Mouse (Mus musculus) naive thymus-derived CD4-positive, alpha-beta T cell, adult 2 months (primary cell): ENCODE results near the gene Gm29666.

ENCODE experiments used
- DNase-seq: peaks from one replicate; pipeline ENCODE4 v3.0.0-alpha.2; 2011; ENCODE audit warnings: low read depth

Gm29666 gene

DNA sequence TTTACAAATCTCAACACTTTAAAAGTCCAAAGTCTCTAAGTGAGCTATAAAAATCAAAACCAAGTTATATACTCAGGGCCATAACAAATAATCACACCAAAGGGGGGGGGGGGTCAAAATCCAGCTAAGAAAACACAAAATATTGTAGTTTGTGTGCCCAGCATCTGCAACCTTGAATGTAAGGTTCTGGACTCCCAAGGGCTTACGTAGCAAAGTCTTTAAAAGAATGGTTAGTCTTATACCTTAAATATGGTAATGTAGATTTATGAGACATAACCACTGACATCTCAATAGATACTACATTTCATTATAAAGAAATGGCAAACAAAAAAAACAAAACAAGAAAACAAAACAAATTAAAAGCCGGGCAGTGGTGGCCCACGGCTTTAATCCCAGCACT, at the start of gene Gm29666:
Gene Gm29666 (minus strand): TSS at position 101 of the 400 bp plus-strand sequence.
- DNase-seq = no peak

DNA sequence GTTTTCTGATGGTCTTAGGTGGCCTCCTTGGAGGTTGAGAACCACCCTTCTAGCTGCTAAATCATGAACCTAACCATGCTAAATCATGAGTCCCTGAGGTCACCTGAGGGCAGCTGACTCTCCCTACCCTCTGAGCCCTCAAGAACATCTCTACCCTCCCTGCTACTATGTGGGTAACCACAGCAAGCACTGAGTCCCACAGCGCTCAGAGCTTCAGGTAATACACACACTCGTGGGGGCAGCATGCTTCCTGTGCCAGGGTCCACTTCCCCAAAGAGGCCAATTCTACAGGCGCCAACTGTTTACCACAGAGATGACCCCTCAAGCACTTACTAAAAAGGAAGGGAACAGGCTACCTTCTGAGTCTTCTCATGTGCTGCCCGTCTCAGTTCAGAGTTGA, 48.7 kb upstream of the Gm29666 start:
- DNase-seq = no peak

DNA sequence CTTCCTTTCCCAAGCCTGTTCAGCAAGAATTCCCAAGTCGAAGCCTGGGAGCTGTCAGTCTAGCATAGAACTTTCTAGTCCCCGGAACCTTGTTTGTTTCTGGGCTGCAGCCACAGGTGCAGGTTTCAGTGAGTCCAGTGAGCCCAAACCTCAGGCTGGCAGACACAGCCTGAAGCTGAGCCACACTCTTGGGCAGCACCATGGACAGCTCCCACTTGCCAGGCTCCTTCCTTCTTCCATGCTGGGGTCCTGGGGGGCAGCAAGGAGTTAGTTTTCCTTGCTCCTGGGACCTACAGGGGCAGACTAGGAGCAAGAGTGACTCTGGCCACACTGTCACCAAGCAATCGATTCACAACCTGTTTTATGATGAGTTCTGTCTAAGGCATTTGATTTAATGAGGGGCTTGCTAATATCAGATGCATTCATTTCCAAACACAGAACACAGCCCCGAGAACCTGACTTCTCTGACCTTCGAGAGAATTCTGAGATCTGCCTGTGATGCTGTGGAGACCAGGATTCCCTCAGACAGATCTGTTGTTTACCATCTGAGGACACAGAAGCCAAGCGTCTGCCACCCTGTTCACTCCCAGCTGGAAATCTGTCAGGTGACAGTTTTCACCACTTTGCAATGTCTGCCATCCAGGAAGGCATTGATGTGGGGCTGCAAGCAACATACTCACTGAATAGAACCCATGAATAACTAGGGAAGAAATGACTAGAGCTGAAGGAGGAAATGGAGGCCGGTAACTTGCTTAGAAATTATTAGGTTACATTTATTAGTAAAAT, 45.9 kb upstream of the Gm29666 start:
- peak; percentile 49 for DNase-seq

DNA sequence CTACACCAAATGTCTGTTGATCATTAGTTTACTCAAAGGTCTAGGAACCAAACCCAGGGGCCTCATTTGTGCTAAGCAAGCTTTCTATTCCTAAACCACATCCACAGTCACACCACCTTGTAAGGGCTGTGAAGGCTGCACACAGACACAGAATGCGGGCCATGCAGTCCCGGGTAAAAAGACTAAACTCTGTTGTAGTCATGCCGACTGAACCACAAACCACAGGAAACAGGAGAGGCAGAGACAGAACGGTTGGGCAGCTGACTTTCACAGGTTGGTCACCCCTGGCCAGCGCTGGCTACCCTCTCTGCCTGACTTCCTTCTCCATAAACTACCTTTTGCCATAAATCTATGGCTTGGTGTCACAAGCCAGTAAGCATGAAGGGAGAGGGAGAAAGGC, 44.9 kb upstream of the Gm29666 start:
- DNase-seq = no peak

DNA sequence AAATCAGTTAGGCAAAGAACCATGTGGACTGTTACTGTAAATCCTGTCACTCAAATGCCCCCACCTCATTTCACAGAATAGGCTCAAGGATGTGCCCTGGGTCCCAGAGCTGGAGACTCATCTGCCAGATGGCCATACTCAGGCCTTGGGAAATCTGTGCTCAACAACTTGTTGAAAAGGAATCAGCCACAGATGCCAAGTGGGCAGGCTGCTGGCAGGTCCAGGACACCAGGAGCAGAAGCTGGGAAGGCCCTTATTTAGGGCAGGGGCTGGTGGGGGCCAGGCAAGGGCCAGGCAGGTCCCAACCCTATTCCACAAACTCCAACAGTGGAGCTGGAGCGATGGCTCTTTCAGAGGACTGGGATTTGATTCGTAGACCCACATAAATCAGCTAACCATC, 42.7 kb upstream of the Gm29666 start:
- no peak for DNase-seq

DNA sequence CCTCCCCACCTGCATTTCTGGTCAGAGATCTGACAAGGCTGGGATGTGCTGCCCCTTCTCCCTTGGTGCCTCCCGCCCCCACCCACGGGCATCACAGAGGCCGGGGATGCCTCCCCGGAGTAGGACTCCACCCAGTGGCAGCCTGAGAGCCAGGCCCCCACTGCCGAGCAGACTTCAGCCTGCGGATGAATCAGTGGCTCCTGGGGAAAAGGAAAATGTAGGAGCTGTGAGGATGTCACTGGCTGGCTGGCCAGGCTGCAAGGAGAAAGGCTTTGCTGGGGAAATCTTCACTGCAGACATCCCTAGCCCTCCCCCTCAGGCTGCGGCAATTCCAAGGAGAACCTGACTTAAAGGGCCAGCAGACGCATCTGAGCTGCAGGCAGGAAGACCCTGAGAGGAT, 40.9 kb upstream of the Gm29666 start:
- no peak for DNase-seq

DNA sequence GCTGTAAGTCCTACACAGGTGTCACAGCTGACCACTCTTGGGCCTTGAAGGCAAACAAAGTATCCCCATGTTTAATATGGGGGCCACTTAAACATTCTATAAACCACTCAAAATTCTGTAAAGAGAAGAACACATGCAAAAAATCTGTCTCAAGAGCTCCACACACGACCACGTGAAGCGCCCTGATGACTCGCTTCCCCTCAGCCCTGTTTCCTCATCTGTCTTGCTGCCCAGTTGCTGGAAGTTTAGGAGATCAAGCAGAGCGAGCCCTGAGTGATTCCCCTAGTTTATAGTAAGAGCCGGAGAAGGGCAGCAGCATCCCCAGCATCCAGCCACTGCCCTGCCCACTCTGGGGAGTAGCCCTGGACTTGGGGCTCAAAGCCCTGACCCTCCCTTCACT, 40.1 kb upstream of the Gm29666 start:
- no peak for DNase-seq

DNA sequence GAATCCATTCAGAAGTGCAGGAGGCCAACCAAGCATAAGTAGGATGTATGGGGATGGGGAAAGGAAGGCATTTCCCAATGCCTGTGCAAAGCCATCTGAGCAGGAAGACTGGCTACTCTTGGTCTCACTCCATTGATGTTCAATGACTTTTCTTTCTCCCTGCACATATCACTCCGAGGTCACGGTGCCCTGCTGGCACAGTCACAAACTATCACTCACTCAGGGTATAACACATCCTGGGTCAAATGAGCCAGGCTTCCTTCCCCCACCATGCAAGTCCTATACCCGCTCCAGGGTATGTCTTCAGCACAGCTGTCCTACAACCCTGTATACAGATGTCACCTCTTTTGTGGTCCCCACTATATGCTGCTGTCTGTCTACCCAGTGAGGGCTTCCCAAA, 38.5 kb upstream of the Gm29666 start:
- DNase-seq = no peak

DNA sequence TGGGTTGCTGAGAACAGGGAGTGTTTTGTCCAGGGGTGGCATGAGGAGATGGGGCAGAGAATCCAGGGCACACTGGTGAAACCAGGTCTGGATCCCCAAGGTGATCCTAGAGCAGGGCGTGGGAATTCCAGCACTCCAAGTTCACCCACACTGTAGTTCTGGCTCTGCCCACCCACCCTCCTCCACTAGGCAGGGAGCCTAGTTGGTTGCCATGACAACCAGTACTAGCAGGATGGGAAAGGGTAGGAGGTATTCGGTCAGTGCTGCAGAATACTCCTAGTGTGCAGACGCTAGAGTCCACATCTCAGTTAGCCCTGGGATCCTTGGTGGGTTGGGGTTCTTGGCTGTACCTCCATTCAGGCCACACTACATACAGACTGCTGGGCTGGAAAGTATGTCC, 38.0 kb upstream of the Gm29666 start:
- no peak for DNase-seq

DNA sequence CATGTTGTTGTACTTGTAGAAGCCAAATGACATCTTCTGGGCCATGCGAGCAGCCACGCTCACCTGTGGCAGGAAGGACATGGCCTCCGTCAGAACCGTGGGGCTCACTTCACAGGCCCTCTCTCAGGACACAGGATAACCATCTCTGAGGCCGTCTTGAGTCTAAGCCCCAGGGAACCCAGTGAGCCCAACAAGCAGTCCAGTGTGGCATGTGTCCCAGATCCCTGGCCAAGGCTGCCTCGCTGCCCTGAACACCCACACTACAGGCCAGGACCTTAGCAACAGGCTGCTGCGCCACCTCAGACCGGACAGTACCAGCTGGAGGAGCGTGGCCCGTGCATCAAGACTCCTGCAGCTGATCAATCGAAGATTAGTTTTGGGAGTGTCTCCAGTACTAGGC, 33.4 kb upstream of the Gm29666 start:
- no peak for DNase-seq

DNA sequence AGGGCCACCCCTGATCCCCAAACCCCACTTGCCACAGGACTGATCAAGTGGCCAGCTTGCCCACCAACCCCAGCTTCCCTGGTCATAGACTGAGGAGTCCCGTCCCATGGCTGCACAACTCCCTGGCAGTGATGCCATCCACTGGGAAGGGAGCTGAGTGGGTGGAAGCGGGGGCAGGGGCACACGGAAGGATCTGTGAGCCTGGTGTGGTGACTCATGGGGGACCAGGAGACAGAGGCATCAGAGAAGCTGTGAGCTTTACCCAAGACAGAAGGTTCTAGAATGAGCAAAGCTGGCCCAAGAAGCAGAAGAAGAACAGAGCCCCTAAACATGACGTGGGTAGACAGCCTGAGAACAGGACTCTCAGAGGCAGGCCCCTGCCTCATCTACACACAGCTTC, 30.2 kb upstream of the Gm29666 start:
- no peak for DNase-seq

DNA sequence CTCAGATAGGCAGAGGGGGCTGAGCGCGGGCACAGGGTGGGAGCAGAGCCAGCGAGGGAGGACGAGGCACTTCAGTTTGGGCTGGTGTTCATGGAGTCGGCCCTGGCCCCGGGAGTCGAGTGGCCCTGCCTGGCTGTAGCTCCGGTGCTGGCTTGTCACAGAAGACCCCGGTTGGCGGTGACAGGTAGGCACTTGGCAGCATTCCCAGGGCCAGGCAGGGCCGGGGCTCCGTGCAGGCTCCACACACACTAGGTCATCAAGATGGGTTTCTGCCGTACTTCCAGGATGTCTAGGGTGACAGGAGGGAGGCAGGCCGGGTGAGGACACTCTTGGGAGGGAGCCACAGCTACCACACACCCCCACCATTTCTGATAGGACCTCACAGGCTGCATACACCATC, 29.2 kb upstream of the Gm29666 start:
- DNase-seq = no peak

DNA sequence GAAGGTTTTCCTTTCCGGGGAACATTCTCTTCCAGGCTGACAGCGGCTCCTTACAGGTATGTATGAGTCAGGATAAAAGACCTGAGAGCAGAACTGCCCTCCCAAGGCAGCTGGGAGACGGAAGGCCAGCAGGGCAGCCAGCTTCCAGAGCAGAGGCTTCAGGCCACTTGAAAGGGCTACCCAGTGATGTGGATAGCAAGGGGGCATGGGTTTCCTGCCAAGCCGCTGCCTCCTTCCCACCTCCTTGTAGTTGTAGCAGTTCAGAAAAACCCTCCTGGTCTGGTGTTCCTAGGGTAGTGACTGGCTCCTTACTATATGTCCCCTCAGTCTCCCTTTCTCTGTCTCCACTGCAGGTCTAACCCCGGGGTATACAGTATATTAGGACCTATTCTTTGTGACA, 24.5 kb upstream of the Gm29666 start:
- no peak for DNase-seq

DNA sequence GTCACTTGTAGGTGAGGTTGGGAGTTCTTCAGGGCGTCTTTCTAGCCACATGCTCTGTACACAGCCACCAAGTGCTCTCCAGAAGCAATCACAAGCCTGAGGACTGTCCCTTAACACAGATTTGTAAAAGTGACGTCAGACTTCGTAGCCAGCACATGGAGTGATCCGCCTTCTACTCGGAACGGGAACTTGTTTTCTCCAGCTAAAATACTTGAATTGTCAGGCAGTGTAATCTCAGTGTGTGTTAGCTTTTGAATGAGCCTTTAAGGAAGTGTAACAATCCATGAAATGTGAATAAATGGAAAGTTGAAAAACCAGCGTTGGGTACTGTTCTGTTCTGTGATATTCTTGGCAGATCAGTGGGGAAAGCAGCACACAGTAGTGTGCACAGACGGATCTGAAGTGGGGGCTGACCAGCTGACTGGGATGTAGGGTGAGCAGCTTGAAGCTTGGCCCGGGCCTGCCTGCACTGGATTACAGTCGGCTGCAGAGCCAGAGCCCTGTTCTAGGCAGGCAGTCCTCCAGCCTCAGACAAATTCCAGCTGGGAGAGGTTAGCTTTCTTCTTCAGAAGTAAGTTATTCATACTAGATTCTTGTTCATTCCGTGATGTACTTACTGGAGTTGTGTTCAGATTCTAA, 22.9 kb upstream of the Gm29666 start:
- DNase-seq = no peak

DNA sequence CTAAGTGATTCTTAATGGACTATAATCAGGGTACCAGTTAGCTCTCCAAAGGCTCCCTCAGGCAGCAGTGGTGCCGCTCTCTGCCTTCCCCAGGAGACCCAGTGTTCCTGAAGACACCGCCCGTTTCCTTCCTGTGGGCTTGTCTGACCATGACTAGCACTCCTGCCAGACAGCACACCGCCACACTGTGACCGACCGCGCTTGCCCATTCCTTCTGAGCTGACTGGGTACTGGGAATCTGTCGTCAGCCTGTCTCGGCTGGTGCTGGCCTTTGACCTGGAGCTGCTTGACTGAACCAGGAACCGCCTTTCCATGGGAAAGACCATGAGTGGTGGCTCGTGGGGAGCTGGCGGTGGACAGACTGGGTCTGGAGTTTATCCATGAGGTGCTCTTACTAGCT, 20.3 kb upstream of the Gm29666 start:
- no peak for DNase-seq

DNA sequence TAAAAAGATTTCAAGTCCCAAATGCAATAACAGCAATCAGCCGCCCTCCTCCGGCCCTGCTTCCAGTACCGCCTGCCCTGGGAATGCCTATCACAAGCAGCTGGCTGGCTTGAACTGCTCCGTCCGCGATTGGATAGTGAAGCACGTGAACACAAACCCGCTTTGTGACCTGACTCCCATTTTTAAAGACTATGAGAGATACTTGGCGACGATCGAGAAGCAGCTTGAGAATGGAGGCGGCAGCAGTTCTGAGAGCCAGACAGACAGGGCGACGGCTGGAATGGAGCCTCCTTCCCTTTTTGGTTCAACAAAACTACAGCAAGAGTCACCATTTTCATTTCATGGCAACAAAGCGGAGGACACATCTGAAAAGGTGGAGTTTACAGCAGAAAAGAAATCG, 15.1 kb upstream of the Gm29666 start:
- no peak for DNase-seq

DNA sequence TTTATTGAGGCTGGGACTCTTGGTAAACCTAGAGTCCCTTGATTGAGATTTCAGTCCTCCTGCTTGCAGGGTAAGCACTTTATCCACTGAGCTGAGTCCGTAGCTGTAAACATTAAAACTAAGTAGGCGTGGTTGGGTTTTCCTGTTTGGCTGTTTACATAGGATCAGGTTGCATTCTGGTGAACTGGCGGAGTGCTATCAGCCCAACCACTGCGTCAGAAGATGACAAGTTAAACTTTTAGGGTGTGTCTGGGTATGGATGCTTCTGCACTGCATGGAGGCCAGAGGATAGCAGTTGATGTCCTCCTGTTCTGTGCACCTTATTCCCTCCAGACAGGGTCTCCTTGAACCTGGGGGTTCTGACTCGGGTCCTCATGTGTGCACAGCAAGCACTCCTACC, 12.5 kb upstream of the Gm29666 start:
- DNase-seq = no peak

DNA sequence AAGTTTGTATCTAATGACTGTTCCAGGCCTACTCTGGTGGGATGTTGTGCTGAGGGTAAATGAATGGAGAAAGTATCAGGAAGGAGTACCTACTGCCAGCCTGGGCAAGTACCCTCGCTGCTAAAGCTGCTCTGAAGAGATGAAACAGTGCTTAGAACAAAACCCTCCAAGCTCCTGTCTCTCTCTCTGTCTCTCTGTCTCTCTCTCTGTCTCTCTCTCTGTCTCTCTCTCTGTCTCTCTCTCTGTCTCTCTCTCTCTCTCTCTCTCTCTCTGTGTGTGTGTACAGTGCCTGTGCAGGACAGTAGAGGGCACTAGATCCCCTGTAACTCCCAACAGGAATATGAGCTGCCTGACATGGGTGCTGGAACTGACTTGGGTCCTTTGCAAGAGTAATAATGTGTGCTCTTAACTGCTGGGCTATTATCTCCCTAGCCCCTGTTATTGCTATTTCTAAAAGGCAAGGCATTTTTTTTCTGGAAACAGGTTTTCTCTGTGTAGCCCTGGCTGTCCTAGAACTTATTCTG, 5.7 kb upstream of the Gm29666 start:
- DNase-seq = peak; percentile 46

DNA sequence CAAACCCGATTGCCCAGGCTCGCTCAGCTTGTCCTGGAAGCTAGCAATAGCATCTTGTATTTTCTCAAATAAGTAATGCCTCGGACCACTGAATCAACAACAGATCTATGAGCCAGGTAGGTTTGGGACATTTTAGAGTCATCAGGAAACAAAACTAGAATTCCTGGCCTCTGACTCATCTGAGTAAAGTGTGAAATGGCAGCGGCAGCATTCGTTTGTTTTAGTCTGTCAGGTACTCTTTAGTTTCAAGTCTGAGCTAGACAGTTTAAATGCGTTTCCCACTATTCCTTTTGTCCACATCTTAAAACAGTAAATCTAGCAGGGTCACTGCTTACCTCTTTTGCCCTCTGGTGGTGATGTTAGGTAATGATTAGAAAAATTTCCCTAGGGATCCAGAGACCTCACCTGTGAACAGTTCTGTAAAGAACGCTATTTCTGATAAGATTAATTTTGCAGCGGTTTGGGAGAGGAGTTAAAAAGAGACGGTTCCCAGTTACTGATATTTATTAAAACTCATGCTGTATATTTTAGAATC, 5.0 kb upstream of the Gm29666 start:
- peak; percentile 66 for DNase-seq

DNA sequence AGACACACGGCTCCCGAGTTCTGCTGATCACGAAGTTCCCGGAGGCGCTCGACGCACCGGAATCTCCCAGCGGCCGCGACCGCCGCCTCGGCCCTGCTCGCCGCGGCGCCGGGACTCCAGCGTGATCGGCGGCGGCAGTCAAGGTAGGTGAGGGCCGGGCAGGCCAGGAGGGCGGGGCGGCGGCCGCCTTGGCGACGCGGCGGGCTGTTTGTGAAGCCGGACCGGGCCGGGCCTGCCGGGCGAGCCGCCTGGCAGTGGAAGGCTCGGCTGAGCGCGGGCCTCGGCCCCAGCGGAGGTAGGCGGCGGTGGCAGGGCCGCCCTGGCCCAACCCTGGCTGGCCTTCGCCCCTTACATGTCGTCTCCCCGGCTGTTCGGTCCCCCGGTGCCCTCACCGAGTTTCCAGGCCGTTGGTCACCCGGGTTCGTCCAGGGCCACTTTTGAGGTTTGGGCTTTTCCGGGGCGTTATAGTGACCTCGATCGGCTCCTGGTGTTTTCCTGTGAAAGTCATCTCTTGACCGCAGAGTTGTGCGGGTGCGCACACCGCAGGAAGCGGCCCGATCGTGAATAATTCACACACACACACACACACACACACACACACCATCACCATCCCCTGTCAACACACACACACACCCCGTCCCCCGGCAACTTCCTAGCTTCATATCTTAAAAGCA, 3.8 kb upstream of the Gm29666 start:
- DNase-seq = no peak

DNA sequence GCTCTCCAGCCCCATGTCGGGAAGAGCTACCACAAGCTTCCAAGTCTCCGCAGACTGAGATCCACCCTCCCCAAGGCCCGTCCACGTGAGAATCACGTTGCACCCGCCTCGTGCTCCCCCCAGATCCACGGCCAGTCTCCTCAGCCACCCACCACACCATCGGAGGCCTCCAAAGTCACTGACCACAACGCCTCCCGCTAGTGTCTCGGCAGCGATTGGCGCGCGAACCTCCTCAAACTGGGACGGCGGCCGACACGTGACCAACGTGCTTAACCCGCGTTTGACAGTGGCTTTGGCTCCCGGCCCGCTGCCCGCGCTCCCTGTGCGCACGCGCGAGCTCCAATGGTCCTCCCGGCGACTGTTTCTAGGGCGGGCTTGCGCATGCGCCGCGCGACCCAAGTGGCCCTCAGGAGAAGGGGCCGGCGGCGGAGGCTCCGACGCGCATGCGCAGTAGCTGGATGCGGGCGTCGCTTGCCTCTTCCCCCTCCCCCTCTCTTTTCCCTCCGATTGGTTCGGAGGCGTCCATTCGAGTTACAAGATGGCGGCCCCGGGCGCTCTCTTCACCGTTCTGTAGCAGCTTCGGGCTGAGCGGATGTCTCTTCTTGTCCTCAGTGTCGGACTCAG, 3.2 kb upstream of the Gm29666 start, which contains the start of gene Nup50:
Gene Nup50 (plus strand): TSS at position 528 of the 624 bp plus-strand sequence.
- peak; percentile 100 for DNase-seq

DNA sequence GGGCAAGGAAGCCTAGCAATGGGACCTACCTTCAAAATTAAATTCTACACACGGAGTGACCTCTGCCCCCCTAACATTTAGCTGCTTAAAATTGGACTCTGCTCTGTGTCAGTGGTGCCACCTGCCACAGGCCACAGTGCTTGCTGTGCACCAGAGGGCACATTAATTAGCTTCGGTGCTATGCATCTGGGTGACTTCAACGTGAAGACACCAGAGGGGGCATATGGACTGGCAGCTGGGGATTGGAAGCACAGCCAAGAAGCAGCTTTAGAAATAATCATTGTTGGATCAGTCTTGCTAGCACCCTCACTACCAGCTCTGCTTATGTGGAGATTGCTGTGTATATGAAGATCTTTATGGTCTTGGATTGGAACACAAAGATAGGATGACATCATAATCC, 6.6 kb downstream of the Gm29666 start:
- DNase-seq = no peak
